Mouse (Mus musculus) embryonic facial prominence, embryonic 14.5 days (tissue): Measurements from ENCODE around the gene Arid5b. TPM values are rescaled to one million over a fixed set of nuclear protein-coding genes. Genes with fewer than 3 reads are reported as not detected.

Experiments
- ATAC-seq: fragments of 200-750 bp; cut with Nextera tagmentation; 2 replicates; pipeline ENCODE4 v1.8.0; 2017; ENCODE audit warnings: low read depth, moderate number of reproducible peaks, moderate TSS enrichment
- DNase-seq: peaks from one replicate; pipeline ENCODE4 v3.0.0-alpha.2; 2015; ENCODE audit warnings: low spot score
- H3K27ac ChIP-seq: fragments of 300-500 bp; sonication (generic); replicated peaks from 2 replicates; pipeline ENCODE4 v1.5.1; 2014; ENCODE audit warnings: low read depth, mild to moderate bottlenecking, low read length, moderate library complexity
- H3K27me3 ChIP-seq: fragments of 300-500 bp; sonication (generic); replicated peaks from 2 replicates; pipeline ENCODE4 v1.6.1; 2014; ENCODE audit warnings: low read length; ENCODE audit not compliant: control insufficient read depth, insufficient read depth
- H3K36me3 ChIP-seq: fragments of 300-500 bp; sonication (generic); 2 replicates; pipeline ENCODE4 v1.6.1; 2014; ENCODE audit warnings: low read length, mixed read lengths; ENCODE audit not compliant: control insufficient read depth, insufficient read depth
- H3K4me1 ChIP-seq: fragments of 300-500 bp; sonication (generic); 2 replicates; pipeline ENCODE4 v1.6.1; 2014; ENCODE audit warnings: antibody characterized with exemption, low read length; ENCODE audit not compliant: control insufficient read depth, insufficient read depth
- H3K4me2 ChIP-seq: fragments of 300-500 bp; sonication (generic); 2 replicates; pipeline ENCODE4 v1.6.1; 2014; ENCODE audit warnings: low read depth, mild to moderate bottlenecking, low read length, moderate library complexity, mixed read lengths
- H3K4me3 ChIP-seq: fragments of 300-500 bp; sonication (generic); 2 replicates; pipeline ENCODE4 v1.5.1; 2014; ENCODE audit warnings: low read depth, mild to moderate bottlenecking, low read length
- H3K9ac ChIP-seq: fragments of 300-500 bp; sonication (generic); 2 replicates; pipeline ENCODE4 v1.6.1; 2014; ENCODE audit warnings: low read depth, mild to moderate bottlenecking, low read length, moderate library complexity, mixed read lengths
- H3K9me3 ChIP-seq: fragments of 300-500 bp; sonication (generic); 2 replicates; pipeline ENCODE4 v1.6.1; 2016; ENCODE audit warnings: low read length; ENCODE audit not compliant: control insufficient read depth
- WGBS: fragments of 180-500 bp; shearing (Covaris S2); extraction: QIAGEN DNeasy Blood & Tissue Kit; methylation state at CpG from one replicate; pipeline ENCODE4 v1.1.7; 2014; 5-methylcytosine and 5-hydroxymethylcytosine counted together
- polyA plus RNA-seq: library from polyadenylated mRNA; unstranded; fragments of >200 nt; fragmentation: Nextera tagmentation; extraction: Ambion mirVana; gene quantifications from 2 replicates; pipeline ENCODE4 v1.2.1, GENCODE M21; 2014

The Arid5b gene
- polyA plus RNA-seq, 1 experiment from 2014 or later, result 34.4 TPM

DNA sequence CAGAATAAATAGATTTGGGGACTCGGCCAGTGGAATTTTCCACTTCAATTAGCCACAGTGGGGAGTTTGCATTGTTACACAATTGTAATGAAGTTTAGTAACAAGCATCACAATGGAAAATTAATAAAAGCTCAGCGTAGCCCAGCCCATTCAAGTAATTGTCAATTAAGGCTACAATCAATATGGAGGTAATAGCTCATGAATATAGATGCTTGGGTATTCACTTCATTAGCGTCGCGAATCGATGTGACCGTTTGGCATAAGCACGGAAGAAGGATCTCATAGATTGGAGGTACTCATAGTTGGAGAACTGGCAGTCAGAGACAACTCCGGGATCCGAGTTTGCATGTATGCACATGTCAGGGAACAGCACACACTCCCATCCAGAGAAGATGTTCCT is 214.0 kb downstream of the Arid5b start:
- H3K36me3 ChIP-seq, result no peaks in the 10 kb centered on the region
- ATAC-seq, result no peak
- no peak overlapping the region for H3K4me3 ChIP-seq
- DNase-seq, result peak; percentile 56
- H3K9me3 ChIP-seq, result no peaks in the 10 kb centered on the region
- no peak overlapping the region for H3K4me2 ChIP-seq
- no peaks in the 10 kb centered on the region for H3K27me3 ChIP-seq
- H3K4me1 ChIP-seq, result 0 out of 2 replicates have a peak, but pooled peaks cover 3% of the 10 kb centered on the region
- no peak overlapping the region for H3K9ac ChIP-seq
- WGBS, result 79% methylated on average over 10 of the region's 10 CpGs
- H3K27ac ChIP-seq, result no peak overlapping the region

DNA sequence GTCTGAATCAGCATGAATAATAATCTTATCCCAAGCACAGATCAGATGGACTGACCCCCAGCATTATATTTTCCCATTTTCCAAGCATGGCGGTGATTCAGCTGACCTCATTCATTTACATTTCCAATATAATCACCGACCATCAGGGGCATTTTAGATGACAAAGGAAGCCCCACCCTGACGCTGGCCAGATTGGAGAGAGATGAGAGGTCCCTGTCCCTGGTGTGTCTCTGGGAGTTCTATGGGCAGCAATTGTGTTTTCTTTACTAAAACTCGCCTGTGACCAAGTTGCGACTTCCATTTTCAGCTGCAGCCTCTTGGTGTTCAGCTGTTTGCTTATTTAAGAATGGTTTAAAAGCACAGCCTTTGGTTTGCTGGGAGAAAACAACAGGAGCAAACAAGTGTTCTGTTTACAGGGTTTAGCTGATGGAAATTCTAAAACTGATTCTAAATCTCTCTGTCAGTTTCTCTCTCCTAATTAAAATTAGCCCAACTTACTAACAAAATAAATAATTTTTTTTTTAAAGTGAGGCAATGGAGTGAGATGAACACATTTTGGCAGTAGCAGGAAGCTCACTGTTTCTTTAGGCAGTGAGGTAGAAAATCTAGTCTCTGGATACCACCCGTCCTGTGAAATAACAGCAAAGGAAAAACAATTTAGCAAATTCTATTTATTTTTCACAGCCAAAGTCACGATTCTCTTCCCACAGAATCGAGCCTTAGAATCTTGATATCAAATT is 214.6 kb downstream of the Arid5b start:
- no peaks in the 10 kb centered on the region for H3K36me3 ChIP-seq
- no peaks in the 10 kb centered on the region for H3K9me3 ChIP-seq
- H3K4me3 ChIP-seq, result no peak overlapping the region
- WGBS, result 55% methylated on average over 8 of the region's 8 CpGs
- DNase-seq (peak; percentile 45), ATAC-seq (no peak)
- peak overlapping the region; percentile 40; the same call in 1 of the 2 replicates for H3K27ac ChIP-seq
- H3K9ac ChIP-seq, result no peak overlapping the region
- H3K27me3 ChIP-seq, result no peaks in the 10 kb centered on the region
- no peak overlapping the region for H3K4me2 ChIP-seq
- H3K4me1 ChIP-seq, result 0 out of 2 replicates have a peak, but pooled peaks cover 3% of the 10 kb centered on the region

- Histone ChIP-seq H3K36me3 (no peaks in the 10 kb centered on the region), H3K4me3 (no peak overlapping the region), H3K4me1 (0 out of 2 replicates have a peak, but pooled peaks cover 3% of the 10 kb centered on the region), H3K4me2 (no peak overlapping the region), H3K27me3 (no peaks in the 10 kb centered on the region), H3K27ac (no peak overlapping the region), H3K9me3 (peaks cover 3% of the 10 kb centered on the region; the same call in 1 of the 2 replicates), H3K9ac (no peak overlapping the region)
- ATAC-seq (no peak), DNase-seq (no peak)
- WGBS, result 74% methylated on average over 8 of the region's 8 CpGs
Observed at GRCm38 (mm10) chr10:68061249-68061615, 217.3 kb downstream of the Arid5b start.

DNA sequence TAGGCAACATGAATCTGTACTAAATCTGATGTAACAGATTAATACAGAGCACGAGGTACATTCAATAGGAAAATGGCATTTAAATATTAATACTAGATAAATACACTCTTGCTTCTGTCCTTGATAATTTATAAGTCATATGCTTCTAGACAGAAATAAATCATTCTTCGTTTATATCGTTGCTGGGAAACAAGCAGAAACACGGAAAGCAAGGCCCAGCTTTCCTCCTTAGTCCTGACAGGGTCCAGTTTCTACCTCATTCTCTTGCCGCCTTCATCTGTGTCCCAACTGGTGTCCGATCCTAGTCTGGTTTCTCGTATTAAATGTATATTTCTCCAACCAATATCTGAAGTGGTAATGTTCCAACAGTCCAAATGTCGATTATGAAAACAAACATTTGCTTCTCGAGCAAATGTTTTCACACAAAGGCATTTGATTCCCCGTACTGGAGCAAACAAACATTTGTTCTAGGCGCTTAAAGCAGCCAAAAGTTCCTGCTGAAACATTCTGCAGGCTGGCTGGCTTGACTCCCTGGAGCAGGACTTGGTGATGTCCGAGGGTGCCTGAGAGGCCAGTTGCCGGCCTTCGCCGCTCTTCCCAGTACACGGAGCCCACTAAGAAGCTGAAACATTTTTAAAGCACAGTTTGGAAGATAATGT is 217.8 kb downstream of the Arid5b start:
- H3K4me2 ChIP-seq, result no peak overlapping the region
- WGBS, result 66% methylated on average over 16 of the region's 16 CpGs

GRCm38 (mm10) chr10:68058378-68058777 is 220.2 kb downstream of the Arid5b start:
- Histone ChIP-seq H3K36me3 (no peaks in the 10 kb centered on the region), H3K4me3 (no peak overlapping the region)

More for the DNA sequence above, 217.8 kb downstream of the Arid5b start:
- Histone ChIP-seq H3K4me1 (0 out of 2 replicates have a peak, but pooled peaks cover 3% of the 10 kb centered on the region), H3K4me3 (no peak overlapping the region), H3K27me3 (no peaks in the 10 kb centered on the region), H3K36me3 (no peaks in the 10 kb centered on the region), H3K9me3 (peaks cover 3% of the 10 kb centered on the region; the same call in 1 of the 2 replicates), H3K9ac (no peak overlapping the region), H3K27ac (no peak overlapping the region)
- peak; percentile 11 for DNase-seq
- ATAC-seq, result no peak

GRCm38 (mm10) chr10:68057841-68058240 is 220.7 kb downstream of the Arid5b start:
- Histone ChIP-seq H3K27me3 (no peaks in the 10 kb centered on the region), H3K9ac (no peak overlapping the region), H3K27ac (no peak overlapping the region), H3K4me3 (no peak overlapping the region), H3K4me2 (no peak overlapping the region), H3K36me3 (no peaks in the 10 kb centered on the region), H3K9me3 (peaks cover 3% of the 10 kb centered on the region; the same call in 1 of the 2 replicates), H3K4me1 (0 out of 2 replicates have a peak, but pooled peaks cover 3% of the 10 kb centered on the region)
- 88% methylated on average over 3 of the region's 3 CpGs for WGBS
- no peak for ATAC-seq
- DNase-seq, result no peak

More at GRCm38 (mm10) chr10:68058378-68058777, 220.2 kb downstream of the Arid5b start:
- no peak overlapping the region for H3K27ac ChIP-seq
- 95% methylated on average over 1 of the region's 1 CpGs for WGBS
- H3K27me3 ChIP-seq, result no peaks in the 10 kb centered on the region
- no peak overlapping the region for H3K9ac ChIP-seq
- DNase-seq (no peak), ATAC-seq (no peak)
- H3K4me1 ChIP-seq, result 0 out of 2 replicates have a peak, but pooled peaks cover 3% of the 10 kb centered on the region
- H3K4me2 ChIP-seq, result no peak overlapping the region
- peaks cover 3% of the 10 kb centered on the region; the same call in 1 of the 2 replicates for H3K9me3 ChIP-seq

- DNase-seq (no peak), ATAC-seq (no peak)
- no peak overlapping the region for H3K4me3 ChIP-seq
- no peak overlapping the region for H3K4me2 ChIP-seq
- H3K27me3 ChIP-seq, result no peaks in the 10 kb centered on the region
- no peak overlapping the region for H3K9ac ChIP-seq
- no peaks in the 10 kb centered on the region for H3K4me1 ChIP-seq
- H3K36me3 ChIP-seq, result no peaks in the 10 kb centered on the region
- H3K9me3 ChIP-seq, result peaks cover 3% of the 10 kb centered on the region; the same call in 1 of the 2 replicates
- WGBS, result 80% methylated on average over 6 of the region's 6 CpGs
- no peak overlapping the region for H3K27ac ChIP-seq
Observed at GRCm38 (mm10) chr10:68054706-68055105, 223.8 kb downstream of the Arid5b start.

DNA sequence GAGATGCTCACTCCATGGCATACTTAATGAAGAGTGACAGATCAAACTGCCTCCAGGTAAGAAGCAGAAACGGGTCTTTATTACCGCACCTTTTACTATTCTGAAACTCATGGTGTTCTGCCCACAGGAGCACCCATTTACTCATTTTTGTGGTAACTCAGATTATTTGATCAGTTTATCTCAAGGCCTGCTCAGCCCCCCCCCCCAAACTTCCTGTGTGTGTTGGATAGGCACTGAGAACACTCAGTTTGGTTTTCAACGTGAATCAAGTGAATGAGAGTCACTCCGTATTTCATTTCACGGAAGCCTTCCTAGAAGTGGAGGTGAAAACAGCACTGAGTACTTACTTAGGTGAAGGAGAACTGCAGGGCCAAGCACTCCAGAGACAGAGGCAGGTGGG is 224.4 kb downstream of the Arid5b start:
- WGBS, result 75% methylated on average over 5 of the region's 5 CpGs
- Histone ChIP-seq H3K9me3 (peaks cover 3% of the 10 kb centered on the region; the same call in 1 of the 2 replicates), H3K27me3 (no peaks in the 10 kb centered on the region), H3K4me3 (no peak overlapping the region), H3K4me2 (no peak overlapping the region), H3K4me1 (no peaks in the 10 kb centered on the region), H3K27ac (no peak overlapping the region), H3K36me3 (no peaks in the 10 kb centered on the region), H3K9ac (no peak overlapping the region)
- ATAC-seq, result no peak
- no peak for DNase-seq
